Mouse (Mus musculus): ENCODE results near the gene Vmn2r84.

GRCm38 (mm10) chr10:130368384-130368783, 25.7 kb downstream of the Vmn2r84 start:
- TF ChIP-seq CTCF (IDR thresholded peaks at IDR 0.05; ENCODE audit: low read depth, low read length), result no peak
- TF ChIP-seq GATA1 (IDR thresholded peaks at IDR 0.05; ENCODE audit: borderline replicate concordance, low read length), result no peak
- no peak for TF ChIP-seq TAL1 (conservative IDR thresholded peaks at IDR 0.05; ENCODE audit: low read depth, low read length)

Measured in G1E (cell line).